Mouse (Mus musculus): Measurements from ENCODE around the gene Nap1l5. TPM values are rescaled to one million over a fixed set of nuclear protein-coding genes. Genes with fewer than 3 reads are reported as not detected.

The Nap1l5 gene
- total and polyA plus RNA-seq, 3 experiments = not detected

- Histone ChIP-seq H3K4me3 (replicated peaks in 1 of 3; ENCODE audit: low read depth in 2 of 3, low read length in 2 of 3, poor library complexity in 1 of 3) (no peak overlapping the region), H3K36me3 (replicated peaks in 1 of 2; ENCODE audit: control insufficient read depth in 1 of 2, insufficient read depth in 1 of 2, low read length in 1 of 2) (peaks cover 8 to 66% of the 10 kb centered on the region in 2 experiments), H3K9ac (ENCODE audit: insufficient read depth, low read depth) (no peak overlapping the region), H3K27ac (ENCODE audit: insufficient read depth, low read depth) (no peak overlapping the region), H3K27me3 (replicated peaks) (no peaks in the 10 kb centered on the region), H3K4me2 (ENCODE audit: insufficient read depth, low read depth, poor library complexity, severe bottlenecking) (no peak overlapping the region), H3K4me1 (ENCODE audit: control insufficient read depth in 1 of 2, insufficient read depth in 2 of 2) (peaks cover 0 to 6% of the 10 kb centered on the region in 2 experiments; a peak in 2 of 4 replicates), H3K79me2 (replicated peaks; ENCODE audit: control insufficient read depth, extremely low read depth, insufficient read depth, poor library complexity, severe bottlenecking) (no peaks in the 10 kb centered on the region), H3K9me3 (replicated peaks; ENCODE audit: low read length) (no peaks in the 10 kb centered on the region)
- no peak for DNase-seq (ENCODE audit: extremely low read depth)
- dilution Hi-C loops (cut with MboI; ENCODE audit: extremely low pct_ligation_motif_present, extremely low pct_unique_long_range_greater_than_20kb, low sequenced_read_pairs) (no loop called here), in situ Hi-C loops (cut with MboI; ENCODE audit: low pct_ligation_motif_present, low pct_unique_long_range_greater_than_20kb, low sequenced_read_pairs) (no loop called here)
- TF ChIP-seq GABPA (IDR thresholded peaks at IDR 0.05; ENCODE audit: insufficient replicate concordance, low read depth, low read length) = no peak
Measured at GRCm38 (mm10) chr6:58859517-58859916, 47.4 kb downstream of the Nap1l5 start.

- peaks cover 0 to 6% of the 10 kb centered on the region in 2 experiments; a peak in 2 of 4 replicates for H3K4me1 ChIP-seq (ENCODE audit: control insufficient read depth in 1 of 2, insufficient read depth in 2 of 2)
- no peaks in the 10 kb centered on the region for H3K27me3 ChIP-seq (replicated peaks)
- no peaks in the 10 kb centered on the region for H3K79me2 ChIP-seq (replicated peaks; ENCODE audit: control insufficient read depth, extremely low read depth, insufficient read depth, poor library complexity, severe bottlenecking)
- no peak overlapping the region for H3K27ac ChIP-seq (ENCODE audit: insufficient read depth, low read depth)
- dilution Hi-C loops (cut with MboI; ENCODE audit: extremely low pct_ligation_motif_present, extremely low pct_unique_long_range_greater_than_20kb, low sequenced_read_pairs) (no loop called here), in situ Hi-C loops (cut with MboI; ENCODE audit: low pct_ligation_motif_present, low pct_unique_long_range_greater_than_20kb, low sequenced_read_pairs) (no loop called here)
- DNase-seq (ENCODE audit: extremely low read depth) = no peak
- H3K4me2 ChIP-seq (ENCODE audit: insufficient read depth, low read depth, poor library complexity, severe bottlenecking) = no peak overlapping the region
- H3K9me3 ChIP-seq (replicated peaks; ENCODE audit: low read length) = no peaks in the 10 kb centered on the region
- peaks cover 14 to 59% of the 10 kb centered on the region in 2 experiments for H3K36me3 ChIP-seq (replicated peaks in 1 of 2; ENCODE audit: control insufficient read depth in 1 of 2, insufficient read depth in 1 of 2, low read length in 1 of 2)
- H3K4me3 ChIP-seq (replicated peaks in 1 of 3; ENCODE audit: low read depth in 2 of 3, low read length in 2 of 3, poor library complexity in 1 of 3) = no peak overlapping the region
- no peak overlapping the region for H3K9ac ChIP-seq (ENCODE audit: insufficient read depth, low read depth)
- TF ChIP-seq MAFK (IDR thresholded peaks at IDR 0.05; ENCODE audit: insufficient replicate concordance, low read length) (no peak), BHLHE40 (IDR thresholded peaks at IDR 0.05; ENCODE audit: low read depth, low read length) (no peak), USF1 (IDR thresholded peaks at IDR 0.05; ENCODE audit: low read depth, low read length) (no peak), CHD2 (IDR thresholded peaks at IDR 0.05; ENCODE audit: low read length) (no peak)
Measured at GRCm38 (mm10) chr6:58856494-58856893, 50.4 kb downstream of the Nap1l5 start.

- no peaks in the 10 kb centered on the region for H3K27me3 ChIP-seq (replicated peaks)
- H3K27ac ChIP-seq (ENCODE audit: insufficient read depth, low read depth) = no peak overlapping the region
- no peaks in the 10 kb centered on the region for H3K79me2 ChIP-seq (replicated peaks; ENCODE audit: control insufficient read depth, extremely low read depth, insufficient read depth, poor library complexity, severe bottlenecking)
- H3K4me2 ChIP-seq (ENCODE audit: insufficient read depth, low read depth, poor library complexity, severe bottlenecking) = no peak overlapping the region
- DNase-seq (ENCODE audit: extremely low read depth) = no peak
- H3K9ac ChIP-seq (ENCODE audit: insufficient read depth, low read depth) = no peak overlapping the region
- no peaks in the 10 kb centered on the region for H3K9me3 ChIP-seq (replicated peaks; ENCODE audit: low read length)
- TF ChIP-seq NRF1 (IDR thresholded peaks at IDR 0.05; ENCODE audit: low read depth, low read length) (no peak), MEF2A (IDR thresholded peaks at IDR 0.05; ENCODE audit: borderline replicate concordance, low read depth, low read length) (no peak), USF1 (IDR thresholded peaks at IDR 0.05; ENCODE audit: low read depth, low read length) (no peak), MAX (IDR thresholded peaks at IDR 0.05; ENCODE audit: low read length) (no peak), JUND (conservative IDR thresholded peaks at IDR 0.05; ENCODE audit: low read depth, low read length) (no peak), TBP (conservative IDR thresholded peaks at IDR 0.05; ENCODE audit: low read depth, low read length) (no peak), SIN3A (IDR thresholded peaks at IDR 0.05; ENCODE audit: low read length) (no peak), KAT2A (IDR thresholded peaks at IDR 0.05; ENCODE audit: insufficient replicate concordance, low read length) (no peak), SMC3 (IDR thresholded peaks at IDR 0.05; ENCODE audit: low read depth, low read length) (no peak), GABPA (IDR thresholded peaks at IDR 0.05; ENCODE audit: insufficient replicate concordance, low read depth, low read length) (no peak), ZNF384 (IDR thresholded peaks at IDR 0.05; ENCODE audit: low read depth, low read length) (no peak), MXI1 (IDR thresholded peaks at IDR 0.05; ENCODE audit: low read depth, low read length) (no peak), MAFK (IDR thresholded peaks at IDR 0.05; ENCODE audit: insufficient replicate concordance, low read length) (no peak), EP300 (IDR thresholded peaks at IDR 0.05; ENCODE audit: low read length) (no peak), CHD2 (IDR thresholded peaks at IDR 0.05; ENCODE audit: low read length) (no peak), E2F4 (IDR thresholded peaks at IDR 0.05; ENCODE audit: insufficient replicate concordance, low read depth, low read length) (no peak), BHLHE40 (IDR thresholded peaks at IDR 0.05; ENCODE audit: low read depth, low read length) (no peak), MAZ (IDR thresholded peaks at IDR 0.05; ENCODE audit: low read depth, low read length) (no peak), ZMIZ1 (IDR thresholded peaks at IDR 0.05; ENCODE audit: low read depth, low read length) (no peak)
- H3K4me1 ChIP-seq (ENCODE audit: control insufficient read depth in 1 of 2, insufficient read depth in 2 of 2) = peaks cover 0 to 6% of the 10 kb centered on the region in 2 experiments; a peak in 2 of 4 replicates
- H3K36me3 ChIP-seq (replicated peaks in 1 of 2; ENCODE audit: control insufficient read depth in 1 of 2, insufficient read depth in 1 of 2, low read length in 1 of 2) = peaks cover 16 to 63% of the 10 kb centered on the region in 2 experiments
- dilution Hi-C loops (cut with MboI; ENCODE audit: extremely low pct_ligation_motif_present, extremely low pct_unique_long_range_greater_than_20kb, low sequenced_read_pairs) (no loop called here), in situ Hi-C loops (cut with MboI; ENCODE audit: low pct_ligation_motif_present, low pct_unique_long_range_greater_than_20kb, low sequenced_read_pairs) (no loop called here)
- no peak overlapping the region for H3K4me3 ChIP-seq (replicated peaks in 1 of 3; ENCODE audit: low read depth in 2 of 3, low read length in 2 of 3, poor library complexity in 1 of 3)
Measured at GRCm38 (mm10) chr6:58855676-58856367, 51.1 kb downstream of the Nap1l5 start.

Measured in CH12.LX (cell line).